Mouse (Mus musculus): ENCODE measurements around the gene Bmt2. TPM values are rescaled to one million over a fixed set of nuclear protein-coding genes. Genes with fewer than 3 reads are reported as not detected.

Bmt2 gene
- polyA plus RNA-seq, 1 experiment from 2014 or later: 23.0 TPM

DNA sequence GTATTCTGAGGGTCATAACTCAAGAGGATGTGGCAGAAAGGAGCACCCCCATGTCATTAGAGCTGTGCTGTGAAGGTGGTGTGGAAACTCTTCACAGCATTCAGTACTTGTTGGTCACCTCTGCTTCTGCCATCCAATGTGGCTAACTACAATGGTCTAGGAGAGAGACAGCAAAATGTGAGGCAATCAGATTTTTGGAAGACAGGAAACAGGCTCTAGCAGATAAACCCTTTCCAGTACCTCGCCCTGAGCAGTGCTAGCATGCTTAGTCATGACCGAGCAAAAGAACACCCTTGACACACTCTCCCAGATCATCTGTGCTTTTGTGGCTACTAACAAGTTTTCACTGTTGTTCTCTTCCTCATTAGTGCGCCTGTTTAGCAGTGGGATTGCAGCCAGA lies 60.7 kb downstream of the Bmt2 start:
- no peak overlapping the region for H3K4me3 ChIP-seq (ENCODE audit: low read depth, low read length)

DNA sequence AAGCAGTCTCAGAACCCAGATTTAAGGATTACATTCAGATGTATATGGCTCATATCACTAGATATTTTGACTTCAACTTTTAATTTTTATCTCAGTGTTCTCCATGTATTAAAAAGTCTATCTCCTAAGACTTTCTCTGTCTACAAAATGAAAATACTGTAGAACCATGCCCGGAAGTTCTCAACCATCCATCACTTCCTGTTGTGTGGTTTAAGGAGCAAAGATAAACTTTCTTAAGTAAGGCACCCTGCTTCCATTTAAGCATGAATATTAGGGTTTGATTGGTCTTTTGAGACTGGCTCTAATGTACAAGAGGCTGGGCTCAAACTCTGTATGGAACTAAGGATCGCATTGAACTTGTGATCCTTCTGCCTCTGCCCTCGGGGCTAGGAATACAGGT lies 63.2 kb downstream of the Bmt2 start:
- Histone ChIP-seq H3K36me3 (ENCODE audit: insufficient read depth) (no peaks in the 10 kb centered on the region), H3K27me3 (ENCODE audit: insufficient read depth, low read length) (no peaks in the 10 kb centered on the region), H3K9me3 (ENCODE audit: low read depth, low read length) (no peaks in the 10 kb centered on the region), H3K4me1 (ENCODE audit: insufficient read depth) (no peaks in the 10 kb centered on the region), H3K9ac (no peak overlapping the region), H3K27ac (ENCODE audit: low read depth) (no peak overlapping the region), H3K4me2 (no peak overlapping the region), H3K4me3 (ENCODE audit: low read depth, low read length) (no peak overlapping the region)
- no peak for ATAC-seq (ENCODE audit: insufficient read depth)
- no peak for DNase-seq
- TF ChIP-seq CTCF (IDR thresholded peaks at IDR 0.05; ENCODE audit: low read depth): no peak
- WGBS: 86% methylated on average over 3 of the region's 3 CpGs

More for the DNA sequence above, 60.7 kb downstream of the Bmt2 start:
- Histone ChIP-seq H3K4me2 (no peak overlapping the region), H3K9me3 (ENCODE audit: low read depth, low read length) (no peaks in the 10 kb centered on the region), H3K9ac (no peak overlapping the region), H3K27ac (ENCODE audit: low read depth) (no peak overlapping the region), H3K36me3 (ENCODE audit: insufficient read depth) (no peaks in the 10 kb centered on the region), H3K4me1 (ENCODE audit: insufficient read depth) (no peaks in the 10 kb centered on the region), H3K27me3 (ENCODE audit: insufficient read depth, low read length) (no peaks in the 10 kb centered on the region)
- WGBS: 78% methylated on average over 3 of the region's 3 CpGs
- ATAC-seq (ENCODE audit: insufficient read depth): no peak
- TF ChIP-seq CTCF (IDR thresholded peaks at IDR 0.05; ENCODE audit: low read depth): no peak
- DNase-seq: no peak

DNA sequence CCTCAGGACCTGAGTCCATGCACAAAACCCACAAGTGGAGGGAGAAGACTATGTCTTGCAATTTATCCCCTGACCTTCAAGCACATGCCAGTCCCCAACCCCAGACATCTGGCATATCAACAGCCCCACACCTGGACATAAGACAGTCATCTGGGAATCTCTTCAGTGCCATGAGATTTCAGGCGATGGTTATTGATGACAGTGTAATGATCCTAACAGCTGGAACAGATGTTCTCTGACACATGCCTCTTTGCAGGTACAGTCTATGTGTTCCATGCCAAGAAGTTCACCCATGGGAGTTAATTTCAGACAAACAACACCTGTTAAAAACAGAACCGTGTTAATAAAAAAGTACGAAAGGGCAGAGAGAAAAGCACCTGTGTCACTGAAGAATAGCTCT lies 64.1 kb downstream of the Bmt2 start:
- Histone ChIP-seq H3K27me3 (ENCODE audit: insufficient read depth, low read length) (no peaks in the 10 kb centered on the region), H3K36me3 (ENCODE audit: insufficient read depth) (no peaks in the 10 kb centered on the region), H3K9ac (no peak overlapping the region), H3K4me3 (ENCODE audit: low read depth, low read length) (no peak overlapping the region), H3K4me1 (ENCODE audit: insufficient read depth) (peaks cover 3% of the 10 kb centered on the region; the same call in 1 of the 2 replicates), H3K4me2 (no peak overlapping the region), H3K9me3 (ENCODE audit: low read depth, low read length) (no peaks in the 10 kb centered on the region), H3K27ac (ENCODE audit: low read depth) (no peak overlapping the region)
- no peak for DNase-seq
- 77% methylated on average over 3 of the region's 3 CpGs for WGBS
- no peak for TF ChIP-seq CTCF (IDR thresholded peaks at IDR 0.05; ENCODE audit: low read depth)
- no peak for ATAC-seq (ENCODE audit: insufficient read depth)

DNA sequence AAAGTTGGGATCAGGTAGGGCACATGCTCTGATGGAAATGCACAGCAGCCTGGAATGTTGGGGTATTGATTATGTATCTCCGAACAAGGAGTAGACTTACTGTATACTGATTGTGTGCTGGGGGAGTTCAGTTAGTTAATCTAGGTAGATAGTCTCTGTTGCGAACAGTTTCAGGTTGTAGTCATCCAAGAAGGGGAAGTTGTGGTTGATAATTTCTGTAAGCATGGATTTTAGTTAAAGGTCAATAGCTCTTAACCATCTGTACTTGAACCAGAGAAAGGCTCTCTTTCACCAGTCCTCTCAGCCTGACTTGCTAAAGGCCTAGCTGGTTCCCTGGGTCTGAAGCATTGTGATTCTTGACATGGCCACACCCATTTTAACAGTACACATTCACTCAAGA lies 66.9 kb downstream of the Bmt2 start:
- Histone ChIP-seq H3K27me3 (ENCODE audit: insufficient read depth, low read length) (no peaks in the 10 kb centered on the region), H3K4me2 (no peak overlapping the region), H3K36me3 (ENCODE audit: insufficient read depth) (no peaks in the 10 kb centered on the region), H3K27ac (ENCODE audit: low read depth) (no peak overlapping the region), H3K4me1 (ENCODE audit: insufficient read depth) (peaks cover 15% of the 10 kb centered on the region; the same call in 1 of the 2 replicates), H3K9ac (no peak overlapping the region), H3K9me3 (ENCODE audit: low read depth, low read length) (no peaks in the 10 kb centered on the region), H3K4me3 (ENCODE audit: low read depth, low read length) (no peak overlapping the region)
- DNase-seq (no peak), ATAC-seq (ENCODE audit: insufficient read depth) (no peak)
- TF ChIP-seq CTCF (IDR thresholded peaks at IDR 0.05; ENCODE audit: low read depth): no peak
- 90% methylated on average over 2 of the region's 2 CpGs for whole genome bisulfite sequencing

DNA sequence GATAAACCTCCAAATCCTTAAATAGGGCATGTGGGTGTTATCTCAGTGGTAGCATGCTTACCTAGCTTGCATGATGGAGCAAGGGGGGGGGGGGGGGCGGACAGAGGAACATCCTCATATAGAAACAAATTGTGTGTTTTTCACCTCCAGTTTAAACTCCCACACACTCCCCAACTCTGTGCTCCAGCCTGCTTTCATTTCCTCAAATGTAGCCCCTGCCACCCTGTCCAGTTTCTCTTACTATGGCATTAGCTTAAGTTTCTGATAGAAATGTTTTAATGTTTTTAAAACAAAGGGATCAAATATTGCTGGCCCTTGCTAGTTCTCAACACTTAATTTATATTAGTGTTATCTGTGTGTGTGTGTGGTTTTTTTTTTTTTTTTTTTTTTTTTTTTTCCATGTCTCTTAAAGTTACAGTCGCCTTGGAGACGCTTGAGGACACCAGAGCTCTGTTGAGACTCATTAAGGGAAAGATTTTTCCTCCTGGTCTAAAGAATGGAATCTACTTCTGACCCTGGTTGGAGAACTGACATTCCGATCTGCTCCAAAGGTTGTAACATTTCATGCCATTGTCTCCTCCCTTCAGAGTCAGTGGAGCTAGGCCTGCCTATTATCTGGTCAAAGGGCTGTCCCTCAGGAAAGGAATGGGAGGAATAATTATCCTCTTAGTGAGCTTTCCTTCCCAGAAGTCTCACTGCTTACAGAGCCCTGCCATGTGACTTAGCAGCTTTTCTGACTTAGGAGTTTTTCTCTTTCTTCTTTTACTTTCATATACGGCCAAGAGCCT lies 68.2 kb downstream of the Bmt2 start:
- Histone ChIP-seq H3K9me3 (ENCODE audit: low read depth, low read length) (no peaks in the 10 kb centered on the region), H3K4me1 (ENCODE audit: insufficient read depth) (peaks cover 15% of the 10 kb centered on the region; the same call in 1 of the 2 replicates), H3K27me3 (ENCODE audit: insufficient read depth, low read length) (no peaks in the 10 kb centered on the region), H3K36me3 (ENCODE audit: insufficient read depth) (no peaks in the 10 kb centered on the region; the same call in 1 of the 2 replicates), H3K4me3 (ENCODE audit: low read depth, low read length) (no peak overlapping the region), H3K4me2 (no peak overlapping the region), H3K9ac (no peak overlapping the region), H3K27ac (ENCODE audit: low read depth) (no peak overlapping the region)
- TF ChIP-seq CTCF (IDR thresholded peaks at IDR 0.05; ENCODE audit: low read depth): no peak
- ATAC-seq (ENCODE audit: insufficient read depth) (no peak), DNase-seq (no peak)
- 63% methylated on average over 5 of the region's 5 CpGs for WGBS

DNA sequence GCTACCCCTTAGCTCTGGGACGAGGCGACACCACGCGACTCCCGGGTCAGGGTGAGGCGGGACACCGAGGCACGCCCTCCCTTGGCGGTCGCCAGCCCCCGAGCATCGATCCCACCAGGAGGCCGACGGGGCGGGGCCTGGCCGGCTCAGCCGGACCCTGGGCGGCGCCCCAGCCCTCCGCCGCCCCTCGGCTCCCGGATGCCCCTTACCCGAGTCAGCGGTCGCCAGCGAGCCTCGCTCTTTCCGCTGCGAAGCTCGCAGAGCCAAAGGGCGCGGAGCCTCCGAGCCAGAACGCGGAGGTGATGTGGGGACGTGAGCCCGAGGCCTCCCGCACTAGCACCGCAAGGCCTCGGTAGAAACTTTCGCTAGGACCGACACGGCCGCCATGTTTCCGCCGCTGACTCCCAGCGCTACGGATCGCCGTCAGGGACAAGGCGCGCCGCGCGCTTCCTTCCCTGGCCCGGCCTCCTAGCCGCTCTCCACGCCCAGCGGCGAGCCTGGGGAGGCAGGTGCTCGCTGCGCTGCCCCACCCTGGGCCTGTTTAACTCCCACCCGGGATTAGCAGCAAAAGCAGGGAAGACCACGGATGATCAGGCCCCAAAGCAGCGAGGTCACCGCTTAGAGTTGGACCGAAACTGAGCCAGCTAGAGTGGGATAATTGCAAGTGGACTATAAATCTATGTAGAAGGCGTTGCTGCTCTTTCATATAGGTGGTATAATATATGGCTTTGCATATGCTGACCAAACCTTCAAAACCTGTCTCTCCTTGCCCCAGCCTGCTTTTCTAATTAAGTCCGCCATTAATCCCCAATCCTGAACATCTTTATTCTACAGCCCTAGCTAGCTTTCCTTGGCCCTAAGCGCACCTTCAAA lies 69.9 kb downstream of the Bmt2 start, which contains the start of gene Tmem168:
Tmem168 (minus strand) TSS at position 480 of the 873 bp plus-strand sequence.
- no peak for TF ChIP-seq CTCF (IDR thresholded peaks at IDR 0.05; ENCODE audit: low read depth)

More for the DNA sequence above, 69.9 kb downstream of the Bmt2 start, which contains the start of gene Tmem168:
- Histone ChIP-seq H3K4me2 (peak within 1 kb of the TSS; percentile 66), H3K27me3 (ENCODE audit: insufficient read depth, low read length) (no peaks in the 10 kb centered on the region), H3K4me3 (ENCODE audit: low read depth, low read length) (peak within 1 kb of the TSS; percentile 72), H3K4me1 (ENCODE audit: insufficient read depth) (peaks cover 15% of the 10 kb centered on the region; the same call in 1 of the 2 replicates), H3K9me3 (ENCODE audit: low read depth, low read length) (no peaks in the 10 kb centered on the region), H3K27ac (ENCODE audit: low read depth) (peak within 1 kb of the TSS; percentile 97), H3K9ac (peak within 1 kb of the TSS; percentile 87), H3K36me3 (ENCODE audit: insufficient read depth) (peaks cover 7% of the 10 kb centered on the region; the same call in 1 of the 2 replicates)
- DNase-seq (peak; percentile 94), ATAC-seq (ENCODE audit: insufficient read depth) (peak; percentile 99)
- 3% methylated on average over 71 of the region's 71 CpGs for WGBS

Data from lung, embryonic 14.5 days (tissue).